Mouse (Mus musculus) spleen, adult 2 months (tissue): Measurements from ENCODE around the gene Olfr649.

ENCODE experiments used
- CTCF ChIP-seq: fragments of 200-500 bp; IDR thresholded peaks from 2 replicates; pipeline ENCODE4 v1.5.1; 2011; ENCODE audit warnings: mild to moderate bottlenecking, inconsistent platforms; ENCODE audit not compliant: insufficient read depth, insufficient read length, insufficient replicate concordance; ENCODE audit errors: extremely low read depth
- POLR2A ChIP-seq: fragments of 200-500 bp; IDR thresholded peaks from 2 replicates; pipeline ENCODE4 v1.6.1; 2011; ENCODE audit warnings: low read depth, low read length, inconsistent platforms

DNA sequence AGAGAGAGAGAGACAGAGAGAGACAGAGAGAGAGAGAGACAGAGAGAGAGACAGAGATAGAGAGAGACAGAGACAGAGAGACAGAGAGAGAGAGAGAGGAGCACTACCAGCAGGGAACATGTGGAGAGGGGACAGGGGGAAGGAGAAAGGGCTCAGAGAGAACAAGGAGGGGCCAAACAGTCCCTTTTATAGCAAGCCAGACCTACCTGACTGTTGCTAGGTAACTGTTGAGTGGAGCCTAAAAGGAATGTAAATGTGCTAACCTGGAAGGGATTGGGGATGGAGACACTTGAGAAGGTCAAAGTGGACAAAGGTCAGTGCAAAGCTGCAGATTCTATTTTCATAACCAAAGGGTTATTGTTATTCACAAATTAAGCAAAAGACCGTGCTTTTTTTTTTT is 47.8 kb upstream of the Olfr649 start:
- TF ChIP-seq CTCF (no peak), POLR2A (no peak)
